Mouse (Mus musculus): Measurements from ENCODE around the gene Lbr.
"Not testable (repeated sequence)": the region's sequence is repeated elsewhere in the genome, so short reads cannot be mapped to it uniquely, and the experiment has no call there.

The Lbr gene

GRCm38 (mm10) chr1:181852466-181852865, 9.6 kb upstream of the Lbr start:
- peak; percentile 97 for DNase-seq

DNA sequence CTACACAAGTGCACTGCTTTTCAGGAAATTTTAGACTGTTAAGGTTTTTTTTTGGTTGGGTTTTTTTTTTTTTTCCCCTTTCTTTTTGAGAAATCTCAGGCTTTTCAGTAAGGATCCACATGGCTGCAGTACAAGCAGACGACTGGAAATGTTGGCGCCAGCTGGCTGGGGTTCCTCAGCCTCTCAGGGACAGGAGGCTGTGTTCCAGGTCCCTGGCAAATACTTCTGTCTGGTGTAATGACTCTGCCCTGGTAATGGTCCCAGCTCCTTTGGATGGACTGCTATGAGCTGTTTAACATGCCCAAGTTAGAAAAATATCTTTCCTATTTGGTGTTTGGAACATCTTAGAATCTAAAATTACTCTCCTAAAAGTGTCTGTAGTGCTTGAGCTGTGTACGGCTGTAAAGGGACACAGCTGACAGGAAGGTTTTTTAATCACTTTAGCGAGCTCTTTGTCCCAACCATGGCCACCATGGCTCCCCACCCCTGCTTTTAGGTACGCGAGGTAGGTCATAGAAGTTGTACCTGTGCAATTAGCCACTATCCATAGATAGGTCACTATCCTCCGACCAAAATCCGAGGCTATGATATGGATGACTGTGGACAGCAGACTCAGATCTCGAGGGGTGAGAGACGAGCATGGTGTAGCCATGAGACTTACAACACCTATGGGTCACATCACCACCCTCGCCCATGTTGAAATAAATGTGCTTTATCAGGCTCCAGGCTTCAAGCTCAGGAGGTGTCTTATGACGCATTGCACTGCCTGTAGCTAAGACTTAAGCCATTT, 8.9 kb upstream of the Lbr start:
- peak; percentile 98 for DNase-seq

DNA sequence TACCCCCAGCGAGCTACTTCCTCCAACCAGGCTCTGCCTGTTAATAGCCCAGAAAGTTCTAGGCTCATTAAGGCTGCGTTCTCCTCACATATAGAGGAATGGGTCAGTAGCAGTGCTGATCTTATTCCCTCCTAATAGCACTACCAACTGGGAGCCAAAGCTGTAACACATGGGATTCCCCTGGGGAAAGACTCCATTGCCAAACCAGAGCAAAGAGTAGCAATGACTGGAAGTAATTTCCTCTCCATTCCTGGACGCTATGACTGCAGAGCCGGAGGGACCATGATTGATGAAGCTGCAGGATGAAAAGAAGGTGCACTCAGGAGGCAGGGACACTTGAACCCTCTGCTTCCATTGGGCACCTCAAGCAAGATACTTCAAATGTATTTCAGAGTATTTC, 7.6 kb upstream of the Lbr start:
- DNase-seq: peak; percentile 90

DNA sequence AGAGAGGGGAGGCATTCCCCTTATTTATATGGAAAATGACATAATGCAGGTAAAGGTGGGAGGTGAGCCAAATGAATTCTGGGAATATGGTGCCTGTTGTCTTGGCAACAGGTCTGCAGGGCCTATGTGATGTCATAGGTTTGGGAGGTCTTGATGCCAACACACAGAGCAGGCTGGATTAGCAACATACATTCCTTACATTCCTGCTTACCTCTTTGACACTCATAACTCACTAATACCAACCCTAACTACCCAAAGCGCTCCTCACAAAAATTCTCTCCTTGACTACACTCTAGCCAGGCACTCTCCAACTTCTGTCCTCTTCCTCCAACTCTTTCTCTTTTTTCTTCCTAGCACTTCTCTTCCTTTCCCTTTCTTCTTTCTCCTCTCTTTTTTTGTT, 5.4 kb upstream of the Lbr start:
- DNase-seq: peak; percentile 55

DNA sequence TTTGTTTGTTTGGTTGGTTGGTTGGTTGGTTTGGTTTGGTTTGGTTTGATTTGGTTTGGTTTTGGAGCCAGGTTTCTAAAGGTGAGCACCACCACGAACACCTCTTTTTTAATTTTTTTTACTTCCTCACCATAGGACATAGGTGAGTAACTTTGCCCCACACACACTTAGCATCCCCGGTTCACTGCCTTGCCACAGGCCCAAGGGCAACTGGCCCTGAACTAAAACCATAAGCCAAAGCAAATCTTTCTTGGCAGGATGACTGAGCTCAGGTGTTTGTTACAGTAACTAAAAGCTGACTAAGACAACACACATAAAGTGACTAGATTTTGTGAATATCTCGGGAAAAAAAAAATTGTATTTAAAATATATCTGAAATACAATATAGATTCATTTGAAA, 4.5 kb upstream of the Lbr start:
- DNase-seq: peak; percentile 80

GRCm38 (mm10) chr1:181845767-181846166, 2.9 kb upstream of the Lbr start:
- DNase-seq: peak; percentile 88

GRCm38 (mm10) chr1:181844874-181845547, 2.2 kb upstream of the Lbr start:
- no peak for DNase-seq

DNA sequence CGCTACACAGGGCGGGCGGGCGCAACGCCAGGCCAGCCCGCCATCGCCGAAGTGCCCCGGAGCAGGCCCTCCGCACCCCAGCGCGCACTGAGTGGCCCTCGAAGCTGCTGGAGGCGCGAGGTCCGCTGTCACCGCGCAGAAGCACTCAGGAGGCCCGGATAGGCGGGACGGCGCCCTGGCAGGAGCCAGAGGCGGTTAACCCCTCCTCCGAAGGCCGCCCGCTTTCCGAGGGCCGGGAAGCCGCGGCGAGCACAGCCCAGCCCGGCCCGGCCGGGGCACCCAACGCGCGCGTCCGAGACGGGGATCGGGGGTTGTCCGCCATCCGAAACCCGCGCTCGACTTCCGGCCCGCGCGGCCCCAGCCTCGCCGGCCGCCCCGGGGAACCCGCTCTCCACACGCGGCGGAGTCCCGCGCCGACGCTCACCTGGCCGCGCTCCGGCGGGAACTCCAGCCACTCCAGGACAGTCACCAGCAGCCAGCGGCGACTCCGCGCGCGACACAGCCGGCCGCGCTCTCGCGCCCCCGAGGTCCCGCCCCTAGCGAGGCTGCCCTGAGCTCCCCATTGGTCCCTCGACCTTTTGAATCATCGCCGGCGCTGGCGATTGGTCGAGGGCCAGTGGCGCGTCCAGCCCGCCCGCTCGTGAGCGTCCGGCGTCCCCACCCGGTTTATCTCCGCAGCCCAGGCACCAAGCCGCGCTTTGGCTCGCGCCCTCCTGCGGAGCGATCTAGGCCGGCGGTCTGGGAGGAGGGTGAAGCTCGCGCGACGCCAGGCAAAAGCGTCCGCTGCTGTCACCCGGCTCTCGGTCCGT, 778 bp downstream of the Lbr start:
- peak; percentile 100 for DNase-seq

GRCm38 (mm10) chr1:181841396-181841795, 1.4 kb downstream of the Lbr start:
- DNase-seq: no peak

DNA sequence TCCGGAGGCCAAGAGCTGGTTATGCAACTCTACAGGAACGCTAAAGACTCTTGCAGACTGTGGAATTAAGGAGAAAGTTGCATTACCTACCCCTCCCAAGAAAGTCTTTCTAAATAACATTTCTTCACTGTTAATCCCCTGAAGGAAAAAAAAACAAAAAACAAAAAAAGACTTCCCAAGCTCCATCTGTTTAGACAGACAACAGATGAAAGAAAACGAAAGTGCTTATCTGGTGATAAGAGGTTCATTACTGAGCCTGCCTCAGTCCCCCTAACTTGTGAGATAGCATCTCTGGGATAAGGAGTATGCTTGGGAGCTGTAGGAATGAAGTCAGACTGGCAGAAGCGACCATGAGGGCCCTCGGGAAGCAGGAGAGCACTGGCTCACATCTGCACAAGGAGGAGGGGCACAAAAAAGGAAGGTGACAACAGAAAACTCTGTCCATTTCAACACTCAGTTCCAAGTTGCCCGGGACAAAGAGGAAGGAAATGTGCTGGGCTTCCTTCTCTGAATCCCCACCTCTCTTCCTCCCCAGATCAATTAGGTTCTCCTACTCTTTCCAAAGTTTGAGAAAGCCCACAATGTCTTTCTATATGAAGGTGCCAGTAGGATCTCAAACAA, 3.0 kb downstream of the Lbr start:
- DNase-seq: peak; percentile 93

GRCm38 (mm10) chr1:181838111-181838510, 4.7 kb downstream of the Lbr start:
- DNase-seq: peak; percentile 91

- DNase-seq: no peak
Observed at GRCm38 (mm10) chr1:181833143-181833542, 9.7 kb downstream of the Lbr start.

GRCm38 (mm10) chr1:181832720-181833119, 10.1 kb downstream of the Lbr start:
- DNase-seq: no peak

DNA sequence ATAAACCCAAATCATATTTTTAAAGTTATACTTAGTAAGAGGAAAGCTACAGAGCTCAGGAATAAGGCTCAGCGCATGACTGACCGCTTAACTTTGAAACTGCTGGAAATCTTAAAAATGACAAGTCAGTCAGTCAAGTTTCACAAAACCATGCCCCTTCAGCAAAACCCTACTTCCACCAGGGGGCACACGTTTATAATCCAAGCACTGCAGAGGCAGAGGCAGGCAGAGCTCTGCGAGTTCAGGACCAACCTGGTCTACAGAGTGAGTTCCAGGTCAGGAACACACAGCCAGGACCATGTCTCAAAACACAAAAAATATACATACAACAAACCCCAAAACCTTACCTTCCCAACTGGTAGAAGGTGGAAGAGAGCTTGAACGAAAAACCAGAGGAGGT, 14.5 kb downstream of the Lbr start:
- no peak for DNase-seq

DNA sequence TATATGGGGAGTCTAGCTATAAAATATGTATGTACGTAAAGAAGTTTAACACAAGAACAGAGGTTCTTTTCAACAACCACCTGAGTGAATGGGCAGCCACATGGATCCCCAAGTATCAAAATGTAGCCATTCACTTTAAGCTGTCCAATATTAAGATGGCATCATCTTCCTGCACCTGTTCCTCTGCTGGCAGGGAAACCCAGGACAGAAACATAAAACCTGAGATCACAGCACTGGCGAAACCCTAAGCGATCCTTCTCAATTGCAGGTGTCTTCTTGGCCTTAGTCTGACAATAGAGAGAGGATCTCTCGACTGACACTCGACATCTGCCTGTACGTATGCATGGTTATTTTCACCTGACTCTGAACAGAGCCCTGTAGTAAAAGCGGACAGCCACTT, 16.1 kb downstream of the Lbr start:
- no peak for DNase-seq

- no peak for DNase-seq
Observed at GRCm38 (mm10) chr1:181811481-181812223, 31.2 kb downstream of the Lbr start.

DNA sequence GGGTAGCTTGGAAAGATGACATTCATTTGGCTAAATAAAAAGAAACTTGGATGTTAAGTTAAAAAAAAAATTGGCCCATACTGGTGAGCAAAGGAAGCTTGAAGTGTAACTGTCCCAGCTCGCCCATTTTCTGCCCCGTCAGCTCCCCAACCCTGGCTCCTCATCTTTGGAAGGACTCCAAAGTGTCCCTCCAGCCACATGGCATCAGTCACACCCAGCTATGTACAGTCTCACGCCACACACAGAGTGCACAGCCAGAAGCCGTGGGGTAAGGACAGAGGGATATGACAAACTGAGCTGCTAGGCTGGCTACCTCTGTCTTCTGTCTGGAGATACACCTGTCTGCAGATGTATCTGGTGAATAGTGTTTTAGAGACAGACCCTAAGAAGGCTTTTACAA, 42.2 kb downstream of the Lbr start:
- DNase-seq: peak; percentile 53

DNA sequence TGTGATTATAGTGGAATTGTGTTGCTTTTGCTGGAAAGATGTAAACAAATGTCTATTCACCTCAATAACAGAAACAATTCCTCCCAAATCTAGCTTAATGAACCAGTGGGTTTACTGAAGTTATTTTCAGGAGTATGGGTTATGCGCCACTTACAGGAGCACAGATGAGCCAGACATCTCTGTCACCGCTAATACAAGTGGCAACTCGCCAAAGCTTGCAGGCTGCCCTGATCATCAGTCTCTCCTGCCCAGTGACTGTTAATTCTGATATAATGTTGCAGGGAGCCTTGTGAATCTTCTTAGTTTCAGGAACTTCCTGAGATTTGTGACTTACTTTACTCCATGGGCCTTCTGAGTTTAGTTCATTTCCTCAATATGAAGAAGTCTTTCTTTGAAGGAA, 42.9 kb downstream of the Lbr start:
- DNase-seq: no peak

DNA sequence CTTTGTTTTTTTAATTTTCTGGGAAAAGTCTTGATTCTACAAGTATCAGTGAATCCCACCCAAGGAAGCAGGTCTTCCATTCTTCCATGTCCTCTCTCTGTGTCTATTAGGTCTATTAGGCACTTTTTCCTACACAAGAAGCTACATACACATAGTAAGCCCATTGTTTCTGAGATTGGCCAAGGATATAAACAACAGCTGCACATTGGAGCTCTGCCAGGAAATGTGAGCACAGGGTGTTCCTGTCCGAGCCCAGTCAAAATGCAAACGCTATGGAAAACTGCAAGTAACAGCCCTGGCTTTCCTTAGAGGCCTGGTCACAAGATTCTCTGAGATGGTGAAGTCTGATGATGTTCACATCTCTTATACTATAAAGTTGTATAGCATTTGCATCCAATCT, 49.3 kb downstream of the Lbr start:
- DNase-seq: peak; percentile 98

GRCm38 (mm10) chr1:181789952-181790351, 52.9 kb downstream of the Lbr start:
- no peak for DNase-seq

GRCm38 (mm10) chr1:181782600-181782999, 60.2 kb downstream of the Lbr start:
- not testable (repeated sequence) for DNase-seq

GRCm38 (mm10) chr1:181776541-181776940, 66.3 kb downstream of the Lbr start:
- peak; percentile 63 for DNase-seq

All from heart, adult 11 months (tissue).